Mouse (Mus musculus) liver, adult 2 months (tissue): ENCODE results near the gene Hoxa3. TPM values are rescaled to one million over a fixed set of nuclear protein-coding genes. Genes with fewer than 3 reads are reported as not detected.
A peak's percentile ranks its signal among the peaks of the same experiment; 100 is the strongest.

Experiments
- DNase-seq: peaks from one replicate; pipeline ENCODE4 v3.0.0-alpha.2; 2011; ENCODE audit warnings: low read depth, low spot score; ENCODE audit errors: extremely low read depth
- H3K27ac ChIP-seq: fragments of 200-500 bp; replicated peaks from 2 replicates; pipeline ENCODE4 v1.5.1; 2012; ENCODE audit warnings: low read depth, mild to moderate bottlenecking, control low read depth, inconsistent platforms, low read length; ENCODE audit not compliant: insufficient read depth
- H3K27me3 ChIP-seq: fragments of 200-500 bp; 2 replicates; pipeline ENCODE4 v1.6.1; 2012; ENCODE audit warnings: mild to moderate bottlenecking, moderate library complexity, low read length, inconsistent platforms; ENCODE audit not compliant: control insufficient read depth, insufficient read depth
- H3K36me3 ChIP-seq: fragments of 200-500 bp; 2 replicates; pipeline ENCODE4 v1.6.1; 2012; ENCODE audit warnings: low read length, inconsistent platforms; ENCODE audit not compliant: control insufficient read depth, insufficient read depth
- H3K4me1 ChIP-seq: fragments of 200-500 bp; 2 replicates; pipeline ENCODE4 v1.6.1; 2011; ENCODE audit warnings: low read length; ENCODE audit not compliant: control insufficient read depth, insufficient read depth
- H3K4me3 ChIP-seq: fragments of 200-500 bp; 2 replicates; pipeline ENCODE4 v1.5.1; 2011; ENCODE audit warnings: low read depth, mild to moderate bottlenecking, control low read depth, low read length, moderate library complexity; ENCODE audit not compliant: insufficient read depth
- H3K79me2 ChIP-seq: fragments of 200-500 bp; 2 replicates; pipeline ENCODE4 v1.6.1; 2012; ENCODE audit warnings: inconsistent platforms, mild to moderate bottlenecking, low read length, moderate library complexity; ENCODE audit not compliant: control insufficient read depth, insufficient read depth
- H3K9ac ChIP-seq: fragments of 200-500 bp; 2 replicates; pipeline ENCODE4 v1.6.1; 2012; ENCODE audit warnings: low read depth, mild to moderate bottlenecking, control low read depth, inconsistent platforms, low read length
- CTCF ChIP-seq: fragments of 200-500 bp; IDR thresholded peaks from 2 replicates; pipeline ENCODE4 v1.5.1; 2011; ENCODE audit warnings: low read depth, low read length, control low read depth
- POLR2A ChIP-seq: fragments of 200-500 bp; IDR thresholded peaks from 2 replicates; pipeline ENCODE4 v1.6.1; 2011; ENCODE audit warnings: low read length, control low read depth; ENCODE audit not compliant: insufficient read depth; ENCODE audit errors: extremely low read depth
- WGBS: fragments of 180-500 bp; shearing (Covaris S2); methylation state at CpG from one replicate; pipeline ENCODE4 v1.1.7; 2018; 5-methylcytosine and 5-hydroxymethylcytosine counted together
- polyA plus RNA-seq: library from polyadenylated mRNA; depleted of rRNA; stranded (reverse); fragments of >200 nt; gene quantifications from 2 replicates; pipeline ENCODE4 v1.2.3, GENCODE M21; 2012
- total RNA-seq: library from RNA; depleted of rRNA; stranded (reverse); fragments of >200 nt; gene quantifications from 2 replicates; pipeline ENCODE4 v1.2.3, GENCODE M21; 2014

Hoxa3 gene
- total and polyA plus RNA-seq, 2 experiments = 0.09 to 0.20 TPM

GRCm38 (mm10) chr6:52157466-52158275 lies 55.5 kb downstream of the Hoxa3 start:
- peak overlapping the region; percentile 69 for H3K4me3 ChIP-seq
- H3K79me2 ChIP-seq = no peaks in the 10 kb centered on the region
- no peaks in the 10 kb centered on the region for H3K36me3 ChIP-seq
- H3K4me1 ChIP-seq = no peaks in the 10 kb centered on the region
- no peak overlapping the region for H3K27ac ChIP-seq
- no peak for TF ChIP-seq CTCF
- TF ChIP-seq POLR2A = no peak
- peak overlapping the region; percentile 47 for H3K9ac ChIP-seq
- H3K27me3 ChIP-seq = peaks cover 18% of the 10 kb centered on the region; the same call in 1 of the 2 replicates
- DNase-seq = no peak
- WGBS = 7% methylated on average over 32 of the region's 32 CpGs

DNA sequence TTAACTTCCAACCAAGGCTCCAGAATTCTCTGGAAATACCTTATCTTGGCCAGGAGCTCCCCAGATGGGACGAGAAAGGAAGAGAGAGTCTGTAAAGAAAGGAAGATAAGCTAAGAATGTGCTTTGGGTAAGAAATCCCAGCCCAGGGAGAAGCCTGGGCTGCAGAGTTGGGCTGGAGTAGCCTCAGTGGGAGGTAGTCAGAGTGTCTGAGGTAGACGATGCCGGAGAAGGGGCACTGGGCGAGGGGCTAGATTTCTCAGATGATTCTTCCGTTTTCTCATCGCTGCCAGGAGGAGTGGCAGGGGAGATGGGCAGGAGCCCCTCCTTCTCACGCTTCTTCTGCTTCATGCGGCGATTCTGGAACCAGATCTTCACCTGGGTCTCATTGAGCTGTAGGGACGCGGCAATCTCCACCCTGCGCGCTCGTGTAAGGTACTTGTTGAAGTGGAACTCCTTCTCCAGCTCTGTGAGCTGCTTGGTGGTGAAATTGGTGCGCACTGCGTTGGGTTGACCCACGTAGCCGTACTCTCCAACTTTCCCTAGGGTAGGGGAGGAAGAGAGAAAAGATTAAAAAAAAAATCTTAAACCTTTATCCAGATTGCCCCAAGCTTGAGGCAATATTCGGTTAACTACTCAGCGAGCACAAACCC lies 56.5 kb downstream of the Hoxa3 start:
- Histone ChIP-seq H3K36me3 (no peaks in the 10 kb centered on the region), H3K79me2 (no peaks in the 10 kb centered on the region), H3K9ac (no peak overlapping the region), H3K4me3 (no peak overlapping the region), H3K27ac (no peak overlapping the region), H3K4me1 (no peaks in the 10 kb centered on the region), H3K27me3 (peaks cover 18% of the 10 kb centered on the region; the same call in 1 of the 2 replicates)
- DNase-seq = no peak
- TF ChIP-seq POLR2A (no peak), CTCF (no peak)
- 14% methylated on average over 20 of the region's 20 CpGs for WGBS

DNA sequence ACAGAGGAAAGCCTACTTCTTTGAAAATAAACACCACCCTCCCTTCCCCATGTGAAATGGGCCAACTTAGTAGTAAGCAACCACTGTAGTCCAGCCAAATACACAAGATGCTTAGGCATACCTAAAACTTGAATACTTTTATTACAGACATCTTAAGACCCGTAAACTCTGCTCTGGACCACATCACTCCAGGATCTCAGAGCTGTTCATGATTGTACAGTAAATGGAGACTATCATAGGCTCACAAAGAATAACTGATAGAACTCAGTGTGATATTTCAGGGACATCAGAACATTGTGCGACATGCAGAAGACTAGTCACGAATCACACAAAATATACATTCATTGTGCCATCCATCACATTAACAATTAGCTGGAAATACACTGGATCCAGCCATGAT lies 57.7 kb downstream of the Hoxa3 start:
- TF ChIP-seq CTCF (no peak), POLR2A (no peak)
- Histone ChIP-seq H3K27me3 (peaks cover 12% of the 10 kb centered on the region; the same call in 1 of the 2 replicates), H3K4me3 (no peak overlapping the region), H3K79me2 (no peaks in the 10 kb centered on the region), H3K36me3 (no peaks in the 10 kb centered on the region), H3K27ac (no peak overlapping the region), H3K9ac (no peak overlapping the region), H3K4me1 (no peaks in the 10 kb centered on the region)
- WGBS = 59% methylated on average over 3 of the region's 3 CpGs
- DNase-seq = no peak

- H3K79me2 ChIP-seq = no peaks in the 10 kb centered on the region
- H3K36me3 ChIP-seq = no peaks in the 10 kb centered on the region
- H3K9ac ChIP-seq = no peak overlapping the region
- H3K27me3 ChIP-seq = peaks cover 12% of the 10 kb centered on the region; the same call in 1 of the 2 replicates
- no peak overlapping the region for H3K4me3 ChIP-seq
- no peak overlapping the region for H3K27ac ChIP-seq
- no peak for TF ChIP-seq CTCF
- no peak for TF ChIP-seq POLR2A
- H3K4me1 ChIP-seq = no peaks in the 10 kb centered on the region
- DNase-seq = no peak
- whole genome bisulfite sequencing = 34% methylated on average over 5 of the region's 5 CpGs
Measured at GRCm38 (mm10) chr6:52154044-52154443, 59.1 kb downstream of the Hoxa3 start.

GRCm38 (mm10) chr6:52153270-52153669 lies 59.9 kb downstream of the Hoxa3 start:
- TF ChIP-seq POLR2A (no peak), CTCF (no peak)
- WGBS = 18% methylated on average over 6 of the region's 6 CpGs
- no peaks in the 10 kb centered on the region for H3K79me2 ChIP-seq
- no peak overlapping the region for H3K4me3 ChIP-seq
- peaks cover 12% of the 10 kb centered on the region; the same call in 1 of the 2 replicates for H3K27me3 ChIP-seq
- H3K9ac ChIP-seq = no peak overlapping the region
- no peaks in the 10 kb centered on the region for H3K36me3 ChIP-seq
- peak; percentile 25 for DNase-seq
- H3K4me1 ChIP-seq = no peaks in the 10 kb centered on the region
- H3K27ac ChIP-seq = no peak overlapping the region
